Mouse (Mus musculus): ENCODE measurements at regions not wholly inside any gene's neighbourhood (a gene's known extent, or its start where the extent isn't known, plus 50 kb on each side); places are given as distances from the start of the nearest gene placed in this dataset.

- no peak for DNase-seq (ENCODE audit: low read depth, low spot score)
These were observed 62.0 kb downstream of the Tpra1 start for GRCm38 (mm10) chr6:88964071-88964470.

GRCm38 (mm10) chr6:88964911-88965310, 62.9 kb downstream of the Tpra1 start:
- no peak for DNase-seq (ENCODE audit: low read depth, low spot score)

GRCm38 (mm10) chr6:88965361-88966226, 63.5 kb downstream of the Tpra1 start:
- DNase-seq (ENCODE audit: low read depth, low spot score) = no peak

- no peak for DNase-seq (ENCODE audit: low read depth, low spot score)
These were observed 64.5 kb downstream of the Tpra1 start for GRCm38 (mm10) chr6:88966501-88966900.

- DNase-seq (ENCODE audit: low read depth, low spot score) = no peak
These were observed 66.8 kb downstream of the Tpra1 start for GRCm38 (mm10) chr6:88968842-88969241.

- DNase-seq (ENCODE audit: low read depth, low spot score) = no peak
These were observed 69.7 kb downstream of the Tpra1 start for GRCm38 (mm10) chr6:88971729-88972128.

GRCm38 (mm10) chr6:88974457-88974856, 72.4 kb downstream of the Tpra1 start:
- no peak for DNase-seq (ENCODE audit: low read depth, low spot score)

GRCm38 (mm10) chr6:88976581-88976980, 74.5 kb downstream of the Tpra1 start:
- no peak for DNase-seq (ENCODE audit: low read depth, low spot score)

- no peak for DNase-seq (ENCODE audit: low read depth, low spot score)
These were observed 74.9 kb downstream of the Tpra1 start for GRCm38 (mm10) chr6:88976994-88977393.

GRCm38 (mm10) chr6:88978970-88979369, 76.9 kb downstream of the Tpra1 start:
- no peak for DNase-seq (ENCODE audit: low read depth, low spot score)

- DNase-seq (ENCODE audit: low read depth, low spot score) = peak; percentile 57
These were observed 78.1 kb downstream of the Tpra1 start for GRCm38 (mm10) chr6:88980112-88980511.

- DNase-seq (ENCODE audit: low read depth, low spot score) = no peak
These were observed 79.5 kb downstream of the Tpra1 start for GRCm38 (mm10) chr6:88981544-88981943.

GRCm38 (mm10) chr6:88984170-88984569, 82.1 kb downstream of the Tpra1 start:
- no peak for DNase-seq (ENCODE audit: low read depth, low spot score)

GRCm38 (mm10) chr6:88984863-88985262, 82.8 kb downstream of the Tpra1 start:
- DNase-seq (ENCODE audit: low read depth, low spot score) = no peak

- no peak for DNase-seq (ENCODE audit: low read depth, low spot score)
These were observed 86.5 kb downstream of the Tpra1 start for GRCm38 (mm10) chr6:88988551-88988950.

GRCm38 (mm10) chr6:88989617-88990299, 87.7 kb downstream of the Tpra1 start:
- DNase-seq (ENCODE audit: low read depth, low spot score) = no peak

- DNase-seq (ENCODE audit: low read depth, low spot score) = no peak
These were observed 88.2 kb downstream of the Tpra1 start for GRCm38 (mm10) chr6:88990300-88990685.

GRCm38 (mm10) chr6:88995077-88995476, 93.0 kb downstream of the Tpra1 start:
- DNase-seq (ENCODE audit: low read depth, low spot score) = no peak

GRCm38 (mm10) chr6:88998927-88999722, 97.1 kb downstream of the Tpra1 start:
- DNase-seq (ENCODE audit: low read depth, low spot score) = no peak

- DNase-seq (ENCODE audit: low read depth, low spot score) = no peak
These were observed 98.3 kb downstream of the Tpra1 start for GRCm38 (mm10) chr6:89000359-89000758.

- no peak for DNase-seq (ENCODE audit: low read depth, low spot score)
These were observed 101.3 kb downstream of the Tpra1 start for GRCm38 (mm10) chr6:89003197-89003923.

Data from embryo, embryonic 11.5 days (tissue).